Mouse (Mus musculus) bone marrow, adult 2 months (tissue): ENCODE results near the gene Cdcp1.

Experiments used
- CTCF ChIP-seq: fragments of 200-500 bp; IDR thresholded peaks from 2 replicates; pipeline ENCODE4 v1.5.1; 2011; ENCODE audit warnings: low read length, control low read depth; ENCODE audit not compliant: control insufficient read depth, insufficient read depth
- POLR2A ChIP-seq: fragments of 200-500 bp; IDR thresholded peaks from 2 replicates; pipeline ENCODE4 v1.6.1; 2011; ENCODE audit warnings: low read depth, mild to moderate bottlenecking, control low read depth, low read length, borderline replicate concordance; ENCODE audit not compliant: control insufficient read depth

DNA sequence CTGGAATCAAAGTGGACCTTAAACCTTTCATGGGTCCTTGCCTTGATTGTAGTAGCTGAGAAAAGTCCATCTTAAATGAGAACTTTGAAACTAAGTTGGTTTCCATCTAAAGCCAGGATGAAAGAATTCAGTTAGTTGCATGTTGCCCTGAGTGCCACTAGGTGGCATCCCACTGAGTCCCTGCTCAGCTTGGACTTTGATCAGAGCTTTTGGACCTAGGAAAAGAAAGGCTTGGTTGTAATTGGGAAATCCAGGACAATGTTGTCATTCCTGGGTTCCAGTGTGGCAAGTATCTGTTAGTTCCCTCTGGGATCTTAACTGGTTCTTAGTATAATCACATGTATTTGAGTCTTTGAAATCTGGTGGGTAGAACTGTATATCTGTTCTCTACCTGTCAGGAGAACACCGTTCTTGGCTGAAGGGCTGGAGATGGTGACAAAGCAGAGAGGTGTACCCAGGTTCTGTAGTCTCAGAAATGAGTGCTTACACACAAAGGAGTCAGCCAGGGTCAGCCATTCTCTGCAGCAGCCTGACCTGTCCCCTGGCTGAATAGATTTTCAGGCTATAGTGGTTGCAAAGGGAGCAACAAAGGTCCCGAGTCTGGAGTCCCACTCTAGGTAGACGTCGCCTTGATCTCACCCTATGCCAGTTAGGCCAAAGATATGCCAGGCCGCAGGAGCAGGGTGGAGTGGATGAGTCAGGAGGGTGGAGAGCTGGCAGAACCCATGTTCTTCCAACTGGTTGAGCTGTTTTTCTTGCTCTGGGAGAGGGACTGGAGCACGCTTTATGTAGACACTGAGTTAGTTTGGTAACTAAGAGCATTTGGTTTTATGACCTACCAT, 92.0 kb downstream of the Cdcp1 start:
- TF ChIP-seq POLR2A (no peak), CTCF (peak; percentile 79)
